Mouse (Mus musculus) testis, postnatal 10 days (tissue): ENCODE results near the gene Ribc2.

Experiments
- DNase-seq: peaks from one replicate; pipeline ENCODE4 v3.0.0; 2021; ENCODE audit warnings: low spot score

Ribc2 gene

DNA sequence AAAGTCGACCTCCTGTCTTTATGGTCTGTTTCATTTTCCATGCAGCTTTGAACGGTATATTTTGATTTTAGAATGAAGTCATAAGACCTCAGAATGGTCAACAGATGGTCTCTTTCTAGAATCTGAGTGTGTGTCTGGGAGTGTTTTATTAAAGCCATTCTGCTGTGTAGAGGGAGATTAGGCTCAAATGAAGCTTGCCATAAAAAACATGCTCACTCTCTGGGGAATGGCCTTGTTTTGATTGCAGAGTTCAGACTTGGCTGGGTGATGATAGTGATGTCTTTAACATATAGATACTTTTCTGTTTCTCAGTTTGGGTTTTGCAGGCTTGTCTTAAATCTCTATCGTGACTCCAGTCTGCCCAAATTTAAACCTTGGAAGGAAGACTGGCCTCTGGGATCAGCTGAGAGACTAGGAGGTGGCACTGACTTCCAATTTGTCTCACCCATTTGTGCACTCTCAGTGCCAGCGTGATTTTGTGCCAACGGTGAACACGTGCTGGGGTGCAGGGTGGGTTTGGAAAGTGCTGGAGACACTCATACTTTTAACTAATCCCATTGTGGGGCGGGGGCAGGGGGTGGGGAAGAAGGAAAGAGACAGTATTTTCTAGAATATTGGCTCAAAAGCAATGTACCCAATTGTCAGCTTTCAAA, 47.8 kb downstream of the Ribc2 start:
- DNase-seq = no peak

DNA sequence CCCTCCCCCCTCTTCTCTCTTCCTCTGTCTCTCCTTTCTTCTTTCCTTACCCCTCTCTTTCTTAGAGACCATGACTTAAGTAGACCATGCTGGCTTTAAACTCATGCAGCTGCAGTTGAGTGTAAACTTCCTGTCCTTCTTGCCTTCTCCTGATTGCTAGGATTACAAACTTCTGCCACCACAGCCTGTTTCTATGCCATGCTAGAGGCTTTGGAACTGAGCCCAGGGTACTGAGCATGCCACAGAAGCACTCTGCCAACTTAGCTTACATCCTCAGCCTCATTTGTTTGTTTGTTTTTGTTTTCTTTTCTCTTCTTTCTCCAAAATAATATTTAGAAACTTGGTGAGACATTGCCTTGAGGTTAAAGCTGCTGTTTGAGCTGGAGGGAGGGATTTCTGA, 48.5 kb downstream of the Ribc2 start:
- no peak for DNase-seq

DNA sequence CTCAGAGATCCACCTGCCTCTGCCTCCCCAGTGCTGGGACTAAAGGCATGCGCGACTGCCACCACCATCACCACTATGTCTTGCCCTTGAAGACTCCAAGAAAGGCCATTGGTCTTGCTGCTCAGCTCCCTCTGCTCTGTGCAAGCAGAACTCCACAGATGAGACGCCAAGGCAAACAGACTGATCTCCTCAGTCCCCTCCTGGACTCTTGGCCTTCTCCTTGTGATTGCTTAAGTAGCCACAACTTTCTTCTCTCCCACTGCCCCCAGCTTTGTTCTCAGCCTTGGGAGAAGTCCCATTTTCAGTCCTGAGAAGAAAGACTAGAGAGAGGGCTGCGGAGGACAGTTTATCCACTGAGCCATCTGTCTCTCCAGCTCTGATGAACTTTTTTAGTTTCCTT, 50.2 kb downstream of the Ribc2 start:
- DNase-seq = no peak

DNA sequence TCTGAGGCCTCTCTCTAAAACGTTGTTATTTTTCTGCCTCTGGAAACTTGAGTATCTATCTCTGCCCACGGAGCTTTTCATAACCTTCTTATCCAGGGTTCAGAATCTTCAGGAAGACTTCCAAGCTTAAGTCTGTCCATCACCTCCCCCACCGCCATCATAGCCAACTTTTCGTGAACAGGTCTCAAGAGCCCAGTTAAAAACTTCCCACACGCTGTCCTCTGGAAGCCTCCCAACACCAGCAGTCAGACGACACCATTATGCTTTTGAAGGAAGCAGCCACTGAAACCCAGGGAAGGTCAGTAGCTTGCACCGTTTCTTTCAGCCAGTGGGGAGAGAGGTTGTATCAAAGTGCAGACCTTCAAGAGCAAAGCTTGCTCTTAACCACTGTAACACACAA, 55.0 kb downstream of the Ribc2 start:
- DNase-seq = peak; percentile 48

DNA sequence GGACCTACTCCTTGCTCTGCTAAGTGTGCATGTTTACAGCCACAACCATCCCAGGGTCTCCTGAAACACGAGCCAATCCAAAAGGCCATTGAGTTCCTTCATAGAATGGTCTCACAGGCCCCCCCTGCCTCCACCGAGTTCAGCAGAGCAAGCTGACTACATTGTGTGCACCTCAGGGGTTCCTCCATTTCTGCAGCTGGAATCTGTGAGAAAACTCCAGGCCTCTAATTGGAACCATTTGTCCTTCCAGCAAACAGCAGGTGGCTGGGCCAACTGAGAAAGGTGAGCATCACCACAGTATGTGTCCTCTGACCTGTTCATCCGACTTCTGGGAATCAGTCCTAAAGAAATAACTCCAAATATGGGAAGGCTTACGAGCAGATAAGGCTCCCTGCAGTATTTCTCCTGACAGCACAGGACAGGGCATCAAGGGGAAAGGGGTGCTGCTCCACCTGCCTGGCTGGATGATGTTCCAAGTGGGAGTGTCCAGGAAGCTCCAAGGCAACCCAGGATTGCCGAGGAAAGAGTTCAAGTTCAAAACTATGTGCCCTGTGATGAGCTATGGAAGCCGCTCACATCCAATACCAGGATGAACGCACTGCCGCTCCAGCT, 56.4 kb downstream of the Ribc2 start:
- no peak for DNase-seq
